Mouse (Mus musculus) testis, adult 2 months (tissue): Measurements from ENCODE around the gene Dennd4a. TPM values are rescaled to one million over a fixed set of nuclear protein-coding genes. Genes with fewer than 3 reads are reported as not detected.

Experiments used
- H3K27ac ChIP-seq: fragments of 200-500 bp; 2 replicates; pipeline ENCODE4 v1.5.1; 2012; ENCODE audit warnings: low read depth, low read length; ENCODE audit not compliant: control insufficient read depth, insufficient read depth
- H3K27me3 ChIP-seq: fragments of 200-500 bp; 2 replicates; pipeline ENCODE4 v1.6.1; 2012; ENCODE audit warnings: mild to moderate bottlenecking, low read length, moderate library complexity; ENCODE audit not compliant: control insufficient read depth, insufficient read depth
- H3K36me3 ChIP-seq: fragments of 200-500 bp; 2 replicates; pipeline ENCODE4 v1.6.1; 2012; ENCODE audit warnings: mild to moderate bottlenecking, low read length; ENCODE audit not compliant: control insufficient read depth, insufficient read depth
- H3K4me1 ChIP-seq: fragments of 200-500 bp; 2 replicates; pipeline ENCODE4 v1.6.1; 2012; ENCODE audit warnings: low read length; ENCODE audit not compliant: control insufficient read depth, insufficient read depth
- H3K4me3 ChIP-seq: fragments of 200-500 bp; 2 replicates; pipeline ENCODE4 v1.5.1; 2012; ENCODE audit warnings: low read depth, mild to moderate bottlenecking, low read length, moderate library complexity, mixed read lengths; ENCODE audit not compliant: control insufficient read depth
- CTCF ChIP-seq: fragments of 200-500 bp; IDR thresholded peaks from 2 replicates; pipeline ENCODE4 v1.5.1; 2012; ENCODE audit warnings: low read depth, mild to moderate bottlenecking, inconsistent platforms, low read length, moderate library complexity; ENCODE audit not compliant: control insufficient read depth, insufficient read depth, insufficient replicate concordance
- POLR2A ChIP-seq: fragments of 200-500 bp; IDR thresholded peaks from 2 replicates; pipeline ENCODE4 v1.6.1; 2012; ENCODE audit warnings: low read depth, mild to moderate bottlenecking, inconsistent platforms, low read length, moderate library complexity; ENCODE audit not compliant: control insufficient read depth
- polyA plus RNA-seq: library from polyadenylated mRNA; depleted of rRNA; stranded (reverse); fragments of >200 nt; gene quantifications from 2 replicates; pipeline ENCODE4 v1.2.3, GENCODE M21; 2012

The Dennd4a gene
- polyA plus RNA-seq, 1 experiment: 8.3 TPM

DNA sequence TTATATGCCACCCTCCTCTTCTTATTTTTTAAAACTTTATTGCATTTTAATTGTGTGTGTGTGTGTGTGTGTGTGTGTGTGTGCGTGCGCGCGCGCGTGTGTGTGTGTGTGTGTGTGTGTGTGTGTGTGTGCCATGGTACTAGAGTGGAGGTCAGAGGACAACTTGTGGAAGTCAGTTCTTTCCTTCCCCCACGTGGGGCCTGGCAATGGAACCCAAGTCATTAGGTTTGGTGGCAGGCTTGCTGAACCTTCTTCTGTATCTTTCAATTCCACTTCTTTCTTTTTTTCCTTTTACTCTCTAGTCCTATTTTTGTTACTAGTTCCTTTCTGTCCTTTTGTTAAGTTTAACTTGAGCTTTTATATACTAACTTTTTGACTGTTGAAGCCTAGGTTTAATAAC, 19.5 kb downstream of the Dennd4a start:
- no peaks in the 10 kb centered on the region for H3K36me3 ChIP-seq
- TF ChIP-seq CTCF: no peak
- no peak for TF ChIP-seq POLR2A
- H3K27me3 ChIP-seq: no peaks in the 10 kb centered on the region
- H3K4me1 ChIP-seq: no peaks in the 10 kb centered on the region
- no peak overlapping the region for H3K4me3 ChIP-seq
- H3K27ac ChIP-seq: no peak overlapping the region

DNA sequence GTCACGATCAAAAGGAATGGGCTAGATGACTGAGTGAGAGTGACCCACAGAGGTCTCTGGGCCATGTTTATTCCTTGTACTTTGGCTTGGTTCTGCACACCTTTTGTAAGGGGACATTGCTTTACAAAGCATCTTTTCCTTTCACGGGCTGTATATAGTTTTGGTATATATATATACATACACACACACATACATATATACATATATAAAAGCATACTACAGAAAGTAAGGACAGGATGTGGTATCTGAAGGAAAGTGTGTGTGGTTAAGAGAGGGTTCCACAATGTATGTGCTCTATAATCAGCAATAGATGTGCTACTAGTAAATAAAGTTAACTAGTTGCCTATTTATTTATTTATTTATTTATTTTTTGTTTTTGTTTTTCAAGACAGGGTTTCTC, 20.6 kb downstream of the Dennd4a start:
- TF ChIP-seq CTCF (no peak), POLR2A (no peak)

DNA sequence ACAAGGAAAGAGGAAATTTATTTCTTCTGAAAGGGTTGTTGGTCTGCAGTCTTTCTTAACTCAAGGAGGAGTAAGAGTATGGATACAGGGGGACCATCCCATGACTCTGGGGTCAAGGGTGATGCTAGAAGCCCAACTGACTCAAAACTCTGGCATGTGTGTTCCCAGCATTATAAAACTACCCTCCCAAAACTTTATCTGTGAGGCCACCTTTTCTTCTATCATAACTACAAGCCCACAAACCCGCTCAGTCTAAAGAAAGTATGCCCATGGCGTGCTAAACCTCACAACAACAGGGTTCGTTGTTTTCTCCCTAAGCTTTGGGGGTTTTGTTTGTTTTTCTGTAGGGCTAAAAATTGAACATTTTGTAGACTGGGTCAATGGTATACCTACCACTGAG, 23.3 kb downstream of the Dennd4a start:
- no peaks in the 10 kb centered on the region for H3K4me1 ChIP-seq
- no peak for TF ChIP-seq POLR2A
- TF ChIP-seq CTCF: no peak
- no peak overlapping the region for H3K27ac ChIP-seq
- no peaks in the 10 kb centered on the region for H3K36me3 ChIP-seq
- H3K4me3 ChIP-seq: no peak overlapping the region
- H3K27me3 ChIP-seq: no peaks in the 10 kb centered on the region

More for the DNA sequence above, 20.6 kb downstream of the Dennd4a start:
- Histone ChIP-seq H3K27ac (no peak overlapping the region), H3K4me1 (no peaks in the 10 kb centered on the region), H3K4me3 (no peak overlapping the region), H3K36me3 (no peaks in the 10 kb centered on the region), H3K27me3 (no peaks in the 10 kb centered on the region)

GRCm38 (mm10) chr9:64845355-64845754, 34.2 kb downstream of the Dennd4a start:
- Histone ChIP-seq H3K4me1 (no peaks in the 10 kb centered on the region), H3K4me3 (no peak overlapping the region), H3K27ac (no peak overlapping the region), H3K36me3 (no peaks in the 10 kb centered on the region), H3K27me3 (no peaks in the 10 kb centered on the region)
- no peak for TF ChIP-seq POLR2A
- TF ChIP-seq CTCF: no peak

DNA sequence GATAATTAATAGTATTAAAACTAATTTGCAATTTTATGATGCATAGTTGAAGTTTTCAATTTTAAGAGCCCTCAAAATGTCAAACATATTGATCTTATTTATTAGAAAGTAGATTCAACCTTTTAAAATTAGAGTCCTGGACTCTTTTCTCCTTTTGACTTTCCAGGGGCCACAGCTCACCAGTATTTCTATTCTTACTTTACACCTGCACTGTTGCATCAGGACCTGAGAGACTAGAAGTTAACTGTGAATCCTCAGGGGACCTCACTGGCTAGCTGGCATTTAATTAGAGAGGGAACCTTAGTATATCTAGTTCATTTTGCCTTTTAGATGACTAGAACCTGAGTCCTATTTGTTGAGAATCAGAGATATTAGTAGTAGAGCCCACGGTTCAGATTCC, 38.4 kb downstream of the Dennd4a start:
- Histone ChIP-seq H3K36me3 (no peaks in the 10 kb centered on the region), H3K4me1 (no peaks in the 10 kb centered on the region)

DNA sequence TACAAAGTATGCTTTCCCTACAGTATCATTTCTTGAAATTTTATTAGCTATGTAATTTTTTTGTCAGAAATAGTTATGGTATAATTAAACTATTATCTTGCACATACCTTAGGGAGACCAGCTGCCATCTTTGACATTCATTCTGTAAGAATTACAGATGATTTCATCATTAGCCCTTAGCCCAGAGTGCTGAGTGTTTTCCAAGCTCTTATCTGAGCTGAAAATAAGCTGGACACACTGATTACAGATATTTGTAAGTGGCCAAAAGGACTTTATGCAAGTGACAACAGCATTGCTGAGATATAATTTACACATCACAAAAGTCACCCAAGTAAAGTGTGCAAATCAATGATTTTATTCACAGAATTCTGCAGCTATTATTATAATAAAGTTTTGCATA, 48.9 kb downstream of the Dennd4a start:
- H3K27me3 ChIP-seq: no peaks in the 10 kb centered on the region
- H3K4me1 ChIP-seq: no peaks in the 10 kb centered on the region
- no peak overlapping the region for H3K4me3 ChIP-seq
- no peak overlapping the region for H3K27ac ChIP-seq
- TF ChIP-seq POLR2A (no peak), CTCF (no peak)
- no peaks in the 10 kb centered on the region for H3K36me3 ChIP-seq

More for the DNA sequence above, 38.4 kb downstream of the Dennd4a start:
- no peaks in the 10 kb centered on the region for H3K27me3 ChIP-seq
- H3K27ac ChIP-seq: no peak overlapping the region
- no peak overlapping the region for H3K4me3 ChIP-seq
- TF ChIP-seq POLR2A: no peak
- TF ChIP-seq CTCF: no peak

DNA sequence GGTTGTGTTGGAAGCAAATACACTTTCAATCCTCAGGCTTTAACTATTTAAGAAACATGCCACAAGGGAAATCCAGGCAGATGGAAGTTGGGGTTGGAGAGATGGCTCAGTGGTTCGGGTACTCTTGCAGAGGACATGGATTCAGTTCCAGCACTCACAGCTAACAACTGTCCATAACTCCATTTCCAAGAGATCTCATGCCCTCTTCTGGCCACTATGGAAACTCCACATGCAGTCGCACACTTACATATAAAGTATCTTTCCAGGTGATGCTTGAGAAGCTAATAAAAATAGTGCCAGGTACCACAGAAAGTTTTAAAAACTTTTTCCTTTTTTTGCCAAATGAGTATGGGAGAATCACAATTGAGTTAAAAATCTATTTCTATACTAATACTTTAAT, 51.5 kb downstream of the Dennd4a start:
- no peak overlapping the region for H3K4me3 ChIP-seq
- H3K27ac ChIP-seq: no peak overlapping the region
- H3K27me3 ChIP-seq: no peaks in the 10 kb centered on the region
- no peaks in the 10 kb centered on the region for H3K4me1 ChIP-seq
- no peaks in the 10 kb centered on the region for H3K36me3 ChIP-seq
- TF ChIP-seq CTCF (no peak), POLR2A (no peak)

DNA sequence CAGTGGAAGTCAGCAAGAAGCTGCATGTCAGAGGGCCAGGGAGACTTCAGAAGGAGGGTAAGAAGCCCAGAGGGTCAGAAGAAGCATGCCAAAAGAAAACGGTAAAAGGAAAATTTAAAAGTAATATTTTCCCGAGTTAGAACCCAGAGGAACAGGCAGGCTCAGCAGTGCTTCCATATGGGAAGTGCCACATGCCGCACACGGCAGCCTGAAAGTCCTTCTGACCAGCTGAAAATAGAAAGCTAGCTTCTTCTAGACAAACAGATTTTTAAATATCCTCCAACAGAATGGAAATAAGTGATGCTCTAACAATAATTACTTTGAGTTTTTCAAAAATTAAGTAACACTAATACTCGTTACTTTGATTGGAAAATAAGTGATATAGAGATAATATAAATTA, 74.9 kb downstream of the Dennd4a start:
- Histone ChIP-seq H3K4me3 (no peak overlapping the region), H3K36me3 (no peaks in the 10 kb centered on the region), H3K27ac (no peak overlapping the region), H3K27me3 (no peaks in the 10 kb centered on the region), H3K4me1 (no peaks in the 10 kb centered on the region)
- no peak for TF ChIP-seq CTCF
- TF ChIP-seq POLR2A: no peak

DNA sequence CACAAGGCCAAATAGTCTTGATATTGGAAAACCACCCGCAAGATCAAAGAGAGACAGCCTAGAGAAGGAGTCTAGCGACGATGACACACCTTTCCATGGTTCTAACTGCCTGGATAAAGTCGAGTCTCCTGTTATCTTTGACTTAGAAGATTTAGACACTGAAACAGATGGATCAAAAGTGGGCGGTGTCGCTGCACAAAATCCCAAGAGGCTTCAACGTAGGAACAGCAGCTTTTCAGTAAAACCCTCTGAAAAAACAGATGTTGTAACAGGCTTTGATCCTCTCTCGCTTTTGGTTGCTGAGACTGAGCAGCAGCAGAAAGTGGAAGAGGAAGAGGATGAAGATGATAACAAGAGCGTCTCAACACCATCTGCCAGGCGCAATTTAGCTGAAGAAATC, 85.5 kb downstream of the Dennd4a start:
- no peak for TF ChIP-seq CTCF
- no peak for TF ChIP-seq POLR2A
- Histone ChIP-seq H3K4me3 (no peak overlapping the region), H3K27ac (no peak overlapping the region), H3K36me3 (peaks cover 4% of the 10 kb centered on the region), H3K27me3 (no peaks in the 10 kb centered on the region), H3K4me1 (no peaks in the 10 kb centered on the region)
